ENCODE assay signal across 8 mouse cellular contexts in genomic region chrX:53369534-53370365, GRCm38 (mm10). TPM values are rescaled to one million over a fixed set of nuclear protein-coding genes. Genes with fewer than 3 reads are reported as not detected.
DNase-seq lines count a peak whose midpoint lies in the region; ATAC-seq and TF ChIP-seq lines count a peak whose summit lies in the region.

No protein-coding gene starts in this region.

- H3K9me3 ChIP-seq in intestine, embryonic 16.5 days (ENCODE audit: control insufficient read depth, low read length): no peaks in the 10 kb centered on the region
- no peaks in the 10 kb centered on the region for H3K9me3 ChIP-seq in neural tube, embryonic 13.5 days

- H3K36me3 ChIP-seq in intestine, embryonic 16.5 days (ENCODE audit: control insufficient read depth, insufficient read depth, low read length): no peaks in the 10 kb centered on the region
- no peaks in the 10 kb centered on the region for H3K36me3 ChIP-seq in neural tube, embryonic 13.5 days

- H3K27ac ChIP-seq in cortical plate, adult 2 months (ENCODE audit: insufficient read depth, low read length): peak overlapping the region; percentile 80; the same call in 1 of the 2 replicates
- peak overlapping the region; percentile 83 for H3K27ac ChIP-seq in intestine, embryonic 16.5 days (ENCODE audit: low read length)
- peak overlapping the region; percentile 86 for H3K27ac ChIP-seq in neural tube, embryonic 13.5 days (replicated peaks)

- TF ChIP-seq POLR2A in cortical plate, adult 2 months (IDR thresholded peaks at IDR 0.05; ENCODE audit: extremely low read depth, insufficient read depth, low read length): no peak

- peak overlapping the region; percentile 77 for H3K9ac ChIP-seq in intestine, embryonic 16.5 days (ENCODE audit: low read depth, low read length)
- H3K9ac ChIP-seq in neural tube, embryonic 13.5 days: peak overlapping the region; percentile 79

- H3K4me2 ChIP-seq in intestine, embryonic 16.5 days (ENCODE audit: low read depth, low read length): peak overlapping the region; percentile 58
- H3K4me2 ChIP-seq in neural tube, embryonic 13.5 days: peak overlapping the region; percentile 58

- WGBS in intestine, embryonic 16.5 days: 14% methylated on average over 25 of the region's 25 CpGs
- WGBS in neural tube, embryonic 13.5 days: 23% methylated on average over 25 of the region's 25 CpGs

- H3K27me3 ChIP-seq in intestine, embryonic 16.5 days (replicated peaks; ENCODE audit: control insufficient read depth, insufficient read depth, low read length): 0 out of 2 replicates have a peak, but pooled peaks cover 2% of the 10 kb centered on the region
- no peaks in the 10 kb centered on the region for H3K27me3 ChIP-seq in neural tube, embryonic 13.5 days

- TF ChIP-seq CTCF in cortical plate, adult 2 months (IDR thresholded peaks at IDR 0.05; ENCODE audit: extremely low read depth, insufficient read depth, low read length): no peak

- DNase-seq in A20 (ENCODE audit: low read depth, low spot score) (peak; percentile 44), ZHBTc4 (ENCODE audit: low read depth, low spot score) (peak; percentile 53)
- DNase-seq in heart, adult 11 months: peak; percentile 96
- DNase-seq in lung, adult 18-20 months: peak; percentile 12 to 23
- DNase-seq in thymus, postnatal 10 days (ENCODE audit: low spot score in 2 of 2): peak; percentile 11 to 40

- H3K4me3 ChIP-seq in cortical plate, adult 2 months (ENCODE audit: insufficient read depth, low read length): peak overlapping the region; percentile 92
- peak overlapping the region; percentile 64 for H3K4me3 ChIP-seq in intestine, embryonic 16.5 days (ENCODE audit: low read length)
- peak overlapping the region; percentile 61 for H3K4me3 ChIP-seq in neural tube, embryonic 13.5 days

- H3K4me1 ChIP-seq in cortical plate, adult 2 months (ENCODE audit: control insufficient read depth, insufficient read depth, low read length): no peaks in the 10 kb centered on the region
- H3K4me1 ChIP-seq in intestine, embryonic 16.5 days (ENCODE audit: control insufficient read depth, insufficient read depth, low read length): no peaks in the 10 kb centered on the region
- H3K4me1 ChIP-seq in neural tube, embryonic 13.5 days (replicated peaks): peaks cover 9% of the 10 kb centered on the region; the same call in 1 of the 2 replicates

- peak; percentile 86 for ATAC-seq in intestine, embryonic 16.5 days
- ATAC-seq in neural tube, embryonic 13.5 days (ENCODE audit: low read depth): peak; percentile 78

RNA-seq across cellular contexts. Expression of gene Mospd1, which starts 0.6 kb away (rescaled TPM):
- polyA plus RNA-seq in cortical plate, adult 2 months (2012; rRNA removed): 10.7 and 11.7 TPM in 2 replicates
- polyA plus RNA-seq in intestine, embryonic 16.5 days (2015; fragmentation: Nextera tagmentation; extraction: Ambion mirVana): 44.3 and 52.2 TPM in 2 replicates
- 65.2 and 69.5 TPM in 2 replicates for polyA plus RNA-seq in neural tube, embryonic 13.5 days (2015; fragmentation: Nextera tagmentation; extraction: Ambion mirVana)

Comparison
In these comparisons a context has a peak if more than half of its experiments do, and no peak if none do; other contexts are left out.
1. Peak in every context shown above with its lines: DNase-seq, ATAC-seq, H3K4me3 ChIP-seq and H3K27ac ChIP-seq.
2. DNase-seq: peak in every context shown above with its lines; median percentile 96 in heart, adult 11 months; 53 in ZHBTc4; 44 in A20; 26 in thymus, postnatal 10 days; 18 in lung, adult 18-20 months.